Mouse (Mus musculus) spleen, adult 2 months (tissue): ENCODE measurements around the gene Sept7.

Experiments used
- CTCF ChIP-seq: fragments of 200-500 bp; IDR thresholded peaks from 2 replicates; pipeline ENCODE4 v1.5.1; 2011; ENCODE audit warnings: mild to moderate bottlenecking, inconsistent platforms; ENCODE audit not compliant: insufficient read depth, insufficient read length, insufficient replicate concordance; ENCODE audit errors: extremely low read depth
- POLR2A ChIP-seq: fragments of 200-500 bp; IDR thresholded peaks from 2 replicates; pipeline ENCODE4 v1.6.1; 2011; ENCODE audit warnings: low read depth, low read length, inconsistent platforms

DNA sequence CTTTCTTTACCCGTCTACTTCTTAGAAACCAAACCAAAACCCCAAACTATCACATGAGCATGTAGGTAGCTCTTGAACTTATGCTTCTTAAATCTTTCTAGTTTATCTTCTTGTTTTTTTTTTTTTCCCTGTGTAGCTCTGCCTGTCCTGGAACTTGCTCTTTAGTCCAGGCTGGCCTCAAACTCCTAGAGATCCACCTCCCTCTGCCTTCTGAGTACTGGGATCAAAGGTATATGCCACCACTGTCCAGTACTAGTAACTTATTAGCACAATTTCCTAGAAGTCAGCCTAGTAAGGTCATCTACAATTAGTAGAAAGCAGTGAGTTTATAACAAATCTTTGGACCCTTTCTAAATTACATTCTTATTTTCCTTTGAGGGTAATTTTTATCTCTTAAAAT is 37.6 kb downstream of the Sept7 start:
- no peak for TF ChIP-seq CTCF
- no peak for TF ChIP-seq POLR2A
